Mouse (Mus musculus) Patski (cell line): ENCODE measurements around the gene Tmem115. TPM values are rescaled to one million over a fixed set of nuclear protein-coding genes. Genes with fewer than 3 reads are reported as not detected.
A peak's percentile ranks its signal among the peaks of the same experiment; 100 is the strongest.

Experiments
- ATAC-seq: fragments of 100-300 bp; one replicate; pipeline ENCODE4 v1.8.0; 2021
- CTCF ChIA-PET: fragments of 350-600 bp; sonication (Branson Sonifier 250); formaldehyde crosslinking; loops from one replicate; lab custom pipeline; 2022; ENCODE audit warnings: inconsistent platforms; lab: Charles Lee
- POLR2A ChIA-PET: fragments of 350-600 bp; sonication (Branson Sonifier 250); formaldehyde crosslinking; loops from one replicate; lab custom pipeline; 2022; ENCODE audit warnings: antibody characterized with exemption, inconsistent platforms; lab: Charles Lee
- DNase-seq: peaks from one replicate; pipeline ENCODE4 v3.0.0-alpha.2; 2011; ENCODE audit warnings: low read depth, low spot score
- H3K27me3 ChIP-seq: fragments of 371-371 bp; one replicate; pipeline ENCODE4 v1.5.1; 2021
- CTCF ChIP-seq: fragments of 100-300 bp; IDR thresholded peaks from one replicate; pipeline ENCODE4 v1.5.1; 2021
- in situ Hi-C: fragments of 300-500 bp; cut with MboI; formaldehyde crosslinking; loops from 3 replicates; pipeline ENCODE4 v1.11.1; 2018; ENCODE audit warnings: low pct_unique_long_range_greater_than_20kb, mixed read lengths
- polyA plus RNA-seq: library from polyadenylated mRNA; unstranded; gene quantifications from one replicate; pipeline ENCODE4 v1.2.3, GENCODE M21; 2021

Gene Tmem115
- polyA plus RNA-seq, 1 experiment from 2014 or later: 41.1 TPM

DNA sequence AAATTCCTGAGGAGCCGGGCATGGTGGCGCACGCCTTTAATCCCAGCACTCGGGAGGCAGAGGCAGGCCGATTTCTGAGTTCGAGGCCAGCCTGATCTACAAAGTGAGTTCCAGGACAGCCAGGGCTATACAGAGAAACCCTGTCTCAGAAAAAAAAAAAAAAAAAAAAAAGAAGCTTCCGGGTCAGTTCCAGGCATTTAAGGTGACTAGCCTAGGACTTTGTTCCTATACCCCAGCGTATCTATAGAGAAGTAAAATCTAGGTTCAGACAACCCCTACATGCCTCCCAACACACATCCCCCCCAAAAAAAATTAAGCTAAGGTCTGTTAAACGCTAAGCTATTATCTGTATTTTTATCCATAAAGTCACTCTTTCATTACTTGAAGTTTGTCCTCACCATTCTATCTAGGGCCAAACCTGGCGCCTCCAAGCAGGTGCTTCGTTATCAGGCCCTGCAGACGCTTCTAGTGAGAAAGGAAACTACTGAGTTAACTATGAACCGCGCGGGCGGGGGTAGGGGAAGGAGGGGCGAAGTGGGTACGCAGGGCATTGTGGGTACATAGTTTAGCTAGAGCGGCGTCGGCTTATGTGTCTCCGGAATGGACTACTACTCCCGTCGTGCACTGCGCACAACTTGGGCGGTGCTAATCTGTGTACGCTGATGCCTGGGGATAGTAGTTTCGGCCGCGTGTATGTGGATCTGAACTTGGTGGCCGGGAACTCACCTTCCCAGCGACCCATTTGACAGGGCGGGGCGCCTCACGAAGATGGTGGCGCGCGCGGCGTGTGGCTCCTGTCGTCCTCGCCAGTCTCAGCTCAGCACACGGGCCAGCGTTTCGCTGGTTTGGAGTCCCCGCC is 53.5 kb downstream of the Tmem115 start, which contains the start of gene Ifrd2:
Gene Ifrd2 (plus strand): TSS at position 669 of the 859 bp plus-strand sequence.
- no peak for TF ChIP-seq CTCF
- POLR2A ChIA-PET: interaction anchor here (0.9 to 1.5 kb wide), 3 partner anchors 8 to 33 kb away, joined by 3 to 5 read pairs (median 4); partner anchors contain the start of gene Naa80

DNA sequence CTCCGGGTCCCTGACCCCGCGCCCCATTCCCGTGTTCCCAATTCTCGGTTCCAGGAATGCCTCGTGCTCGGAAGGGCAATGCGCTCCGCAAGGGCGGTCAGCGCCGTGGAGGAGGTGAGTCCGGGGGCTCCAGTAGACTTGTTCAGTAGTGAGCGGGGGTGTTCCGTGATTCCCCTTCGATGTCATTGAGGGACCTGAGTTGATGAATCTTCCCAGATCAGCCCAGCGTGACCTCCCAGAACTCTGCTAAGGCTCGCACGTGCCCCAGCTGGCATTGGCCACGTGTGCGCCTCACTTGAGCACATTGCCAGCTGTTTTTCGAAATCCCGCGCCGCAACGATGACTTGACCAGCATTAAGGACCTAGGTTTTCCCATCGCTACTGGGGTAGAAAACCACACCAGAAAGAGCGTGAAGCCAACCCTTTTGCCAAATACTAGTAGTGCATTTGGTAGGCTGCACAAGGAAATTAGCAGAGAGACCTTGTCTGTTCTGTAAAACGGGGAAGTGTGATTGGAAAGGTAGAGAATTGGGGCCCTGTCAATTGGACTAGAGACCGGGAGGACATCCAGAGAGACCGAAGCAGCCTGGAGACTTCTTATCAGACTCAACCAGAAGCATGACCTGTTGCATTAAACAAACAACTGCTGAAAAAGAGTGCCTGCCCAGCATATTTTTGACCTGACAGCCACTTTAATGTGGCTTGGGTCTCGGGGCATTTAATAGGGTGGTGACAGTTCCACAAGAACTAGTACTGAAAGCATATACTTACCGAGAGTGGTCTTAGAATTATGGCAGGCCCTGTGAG is 54.3 kb downstream of the Tmem115 start:
- ATAC-seq (peak; percentile 29), DNase-seq (no peak)
- H3K27me3 ChIP-seq: no peaks in the 10 kb centered on the region
- ChIA-PET POLR2A (interaction anchor here (0.9 to 1.5 kb wide), 4 partner anchors 9 to 47 kb away, joined by 3 to 5 read pairs (median 4); partner anchors contain the start of genes Gnai2 and Naa80), CTCF (interaction anchor here (1.0 to 1.6 kb wide), 2 partner anchors 19 to 25 kb away, joined by 4 to 5 read pairs; no protein-coding TSS in a partner anchor)
- no peak for TF ChIP-seq CTCF
- in situ Hi-C loops: no loop called here

More for the DNA sequence above, 53.5 kb downstream of the Tmem115 start, which contains the start of gene Ifrd2:
- in situ Hi-C loops: no loop called here
- ATAC-seq: peak; percentile 97
- CTCF ChIA-PET: interaction anchor here (1.0 to 1.6 kb wide), 2 partner anchors 18 to 26 kb away, joined by 4 to 5 read pairs; no protein-coding TSS in a partner anchor
- peak; percentile 85 for DNase-seq
- H3K27me3 ChIP-seq: no peaks in the 10 kb centered on the region

Other genes starting within 250 kb of the Tmem115 start
- gene Mapkapk3, start 244.1 kb upstream of the Tmem115 start, polyA plus RNA-seq: 14.5 TPM
- 119 TPM for gene Cish, start 237.9 kb upstream of the Tmem115 start, polyA plus RNA-seq
- gene Hemk1, start 195.6 kb upstream of the Tmem115 start, polyA plus RNA-seq: 19.2 TPM
- gene 6430571L13Rik, start 193.3 kb upstream of the Tmem115 start, polyA plus RNA-seq: 1.2 TPM
- 0.01 TPM for gene Cacna2d2, start 134.3 kb upstream of the Tmem115 start, polyA plus RNA-seq
- gene Cyb561d2, start 8.2 kb downstream of the Tmem115 start, polyA plus RNA-seq: 26.2 TPM
- gene Nprl2, start 8.3 kb downstream of the Tmem115 start, polyA plus RNA-seq: 32.0 TPM
- 7.3 TPM for gene Zmynd10, start 13.4 kb downstream of the Tmem115 start, polyA plus RNA-seq
- 51.8 TPM for gene Rassf1, start 17.6 kb downstream of the Tmem115 start, polyA plus RNA-seq
- 30.1 TPM for gene Tusc2, start 29.3 kb downstream of the Tmem115 start, polyA plus RNA-seq
- gene Hyal2, start 34.0 kb downstream of the Tmem115 start, polyA plus RNA-seq: 34.4 TPM
- 1.2 TPM for gene Hyal1, start 43.0 kb downstream of the Tmem115 start, polyA plus RNA-seq
- 11.3 TPM for gene Naa80, start 44.9 kb downstream of the Tmem115 start, polyA plus RNA-seq
- 1.1 TPM for gene Hyal3, start 46.9 kb downstream of the Tmem115 start, polyA plus RNA-seq
- gene Ifrd2, start 53.7 kb downstream of the Tmem115 start, polyA plus RNA-seq: 19.1 TPM
- 39.1 TPM for gene Sema3b, start 75.3 kb downstream of the Tmem115 start, polyA plus RNA-seq
- gene Gnai2, start 101.4 kb downstream of the Tmem115 start, polyA plus RNA-seq: 592 TPM
- 0.13 TPM for gene Slc38a3, start 135.6 kb downstream of the Tmem115 start, polyA plus RNA-seq
- gene Gnat1, start 145.8 kb downstream of the Tmem115 start, polyA plus RNA-seq: 2.2 TPM
- gene Sema3f, start 176.5 kb downstream of the Tmem115 start, polyA plus RNA-seq: 272 TPM
- 113 TPM for gene Rbm5, start 237.1 kb downstream of the Tmem115 start, polyA plus RNA-seq